10 mouse cellular contexts compared by ENCODE assay signal in the genomic region with DNA sequence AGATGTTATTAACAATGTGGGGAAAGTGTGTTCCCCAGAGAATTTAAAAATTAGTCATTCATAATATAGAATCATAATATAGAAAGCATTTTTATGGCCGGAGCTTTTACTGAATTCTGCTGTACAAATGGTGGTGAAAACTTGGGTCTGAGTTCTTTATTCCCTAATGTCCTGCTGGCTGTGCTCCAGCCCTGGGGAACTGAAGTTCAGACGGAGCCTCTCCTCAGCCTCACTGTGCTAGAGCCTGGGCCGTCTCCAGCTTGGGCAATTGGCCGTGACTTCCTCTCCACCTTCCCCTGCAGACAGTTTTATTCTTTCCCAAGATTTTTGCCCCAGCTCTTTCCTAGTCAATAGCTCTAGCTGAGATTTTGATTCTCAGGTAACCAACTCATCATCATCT.
A peak's percentile ranks its signal among the peaks of the same experiment; 100 is the strongest.
DNase-seq lines count a peak whose midpoint lies in the region; ATAC-seq and TF ChIP-seq lines count a peak whose summit lies in the region.
"Had no signal": no experiment of that assay in that cellular context is flagged by ENCODE, and none has a peak within 500 bp of the region (broad histone marks: within the 10 kb centered on the region; RNA-seq: fewer than 3 reads in every experiment).

No protein-coding gene starts in this region.

- no peak for TF ChIP-seq CTCF in cerebellum, adult 2 months (IDR thresholded peaks at IDR 0.05; ENCODE audit: borderline replicate concordance, insufficient read depth, low read depth, low read length)

- 26% methylated on average over 4 of the region's 4 CpGs for WGBS in limb, embryonic 14.5 days
- 66% methylated on average over 4 of the region's 4 CpGs for WGBS in limb, embryonic 10.5 days
- WGBS in cerebellum, adult 2 months: 23% methylated on average over 4 of the region's 4 CpGs

- DNase-seq in limb, embryonic 14.5 days (ENCODE audit: low spot score): peak; percentile 59
- DNase-seq in limb, embryonic 10.5 days (ENCODE audit: low spot score): no peak
- peak; percentile 32 to 50 for DNase-seq in cerebellum, adult 2 months
- DNase-seq in gastrocnemius, postnatal 10 days: peak; percentile 57
- DNase-seq in kidney, postnatal 10 days: peak; percentile 79
- DNase-seq in thymus, postnatal 0 days (ENCODE audit: low spot score): no peak
- no peak for DNase-seq in thymus, postnatal 10 days (ENCODE audit: low spot score in 2 of 2)
- DNase-seq in frontal cortex, adult 2 months (ENCODE audit: extremely low spot score in 1 of 2, low spot score in 1 of 2): no peak

- peaks cover 10% of the 10 kb centered on the region for H3K4me1 ChIP-seq in limb, embryonic 14.5 days (ENCODE audit: control insufficient read depth, insufficient read depth, low read length)
- peaks cover 4% of the 10 kb centered on the region; the same call in 1 of the 2 replicates for H3K4me1 ChIP-seq in limb, embryonic 10.5 days
- peaks cover 3% of the 10 kb centered on the region for H3K4me1 ChIP-seq in cerebellum, adult 2 months (ENCODE audit: control insufficient read depth, insufficient read depth, low read length)

- H3K36me3 ChIP-seq in limb, embryonic 14.5 days (ENCODE audit: control insufficient read depth, insufficient read depth, low read length): peaks cover 3% of the 10 kb centered on the region
- H3K36me3 ChIP-seq in limb, embryonic 10.5 days: peaks cover 9% of the 10 kb centered on the region

- no peak for TF ChIP-seq POLR2A in limb, embryonic 14.5 days (IDR thresholded peaks at IDR 0.05; ENCODE audit: borderline replicate concordance, extremely low read depth, insufficient read depth, insufficient read length)
- no peak for TF ChIP-seq POLR2A in cerebellum, adult 2 months (IDR thresholded peaks at IDR 0.05; ENCODE audit: borderline replicate concordance, insufficient read depth, low read length)

- H3K27ac ChIP-seq in limb, embryonic 14.5 days (replicated peaks; ENCODE audit: low read depth, low read length): no peak overlapping the region
- H3K27ac ChIP-seq in limb, embryonic 10.5 days: no peak overlapping the region
- no peak overlapping the region for H3K27ac ChIP-seq in cerebellum, adult 2 months (ENCODE audit: insufficient read depth, low read length)
- H3K27ac ChIP-seq: heart, embryonic 13.5 days; limb, embryonic 12.5 days had no signal

- H3K4me2 ChIP-seq in limb, embryonic 14.5 days (replicated peaks; ENCODE audit: low read depth, low read length, severe bottlenecking): no peak overlapping the region
- H3K4me2 ChIP-seq: heart, embryonic 13.5 days; limb, embryonic 12.5 days had no signal

- no peak overlapping the region for H3K4me3 ChIP-seq in limb, embryonic 14.5 days (replicated peaks; ENCODE audit: low read length)
- H3K4me3 ChIP-seq in limb, embryonic 10.5 days: no peak overlapping the region
- H3K4me3 ChIP-seq in cerebellum, adult 2 months (replicated peaks; ENCODE audit: insufficient read depth, low read depth, low read length): no peak overlapping the region
- H3K4me3 ChIP-seq: heart, embryonic 13.5 days; limb, embryonic 12.5 days had no signal

- no peak overlapping the region for H3K9ac ChIP-seq in limb, embryonic 14.5 days (ENCODE audit: low read depth, low read length, severe bottlenecking)
- H3K9ac ChIP-seq: heart, embryonic 13.5 days; limb, embryonic 12.5 days had no signal

- ATAC-seq in limb, embryonic 14.5 days (ENCODE audit: low FRiP score, low read depth): no peak

- no peaks in the 10 kb centered on the region for H3K27me3 ChIP-seq in limb, embryonic 14.5 days (ENCODE audit: control insufficient read depth, insufficient read depth, low read length)
- H3K27me3 ChIP-seq in limb, embryonic 10.5 days (ENCODE audit: low read depth, poor library complexity, severe bottlenecking): no peaks in the 10 kb centered on the region
- H3K27me3 ChIP-seq in cerebellum, adult 2 months (ENCODE audit: control insufficient read depth, insufficient read depth, low read length): no peaks in the 10 kb centered on the region
- H3K27me3 ChIP-seq: heart, embryonic 13.5 days; limb, embryonic 12.5 days had no signal

- H3K9me3 ChIP-seq in limb, embryonic 14.5 days (ENCODE audit: control insufficient read depth, low read length): no peaks in the 10 kb centered on the region
- H3K9me3 ChIP-seq in limb, embryonic 10.5 days (replicated peaks): no peaks in the 10 kb centered on the region
- H3K9me3 ChIP-seq: limb, embryonic 12.5 days had no signal

Comparison
In these comparisons a context has a peak if more than half of its experiments do, and no peak if none do; other contexts are left out.
1. DNase-seq: peak in limb, embryonic 14.5 days (single experiment), cerebellum, adult 2 months (2 of 2), gastrocnemius, postnatal 10 days (single experiment) and kidney, postnatal 10 days (single experiment); none in limb, embryonic 10.5 days (single experiment), thymus, postnatal 0 days (single experiment), thymus, postnatal 10 days (0 of 2) and frontal cortex, adult 2 months (0 of 2).